ENCODE assay signal across 8 mouse cellular contexts in genomic region chr19:34193149-34193548, GRCm38 (mm10). TPM values are rescaled to one million over a fixed set of nuclear protein-coding genes. Genes with fewer than 3 reads are reported as not detected.
DNase-seq lines count a peak whose midpoint lies in the region; ATAC-seq lines count a peak whose summit lies in the region.

No protein-coding gene starts in this region.

- no peaks in the 10 kb centered on the region for H3K36me3 ChIP-seq in heart, embryonic 14.5 days (ENCODE audit: control insufficient read depth, insufficient read depth, low read length)
- no peaks in the 10 kb centered on the region for H3K36me3 ChIP-seq in kidney, embryonic 16.5 days (ENCODE audit: insufficient read depth, low read length)
- no peaks in the 10 kb centered on the region for H3K36me3 ChIP-seq in macrophage (ENCODE audit: inconsistent target)
- H3K36me3 ChIP-seq in stomach, embryonic 15.5 days = no peaks in the 10 kb centered on the region

- no peaks in the 10 kb centered on the region for H3K27me3 ChIP-seq in heart, embryonic 14.5 days (ENCODE audit: control insufficient read depth, insufficient read depth, low read length)
- H3K27me3 ChIP-seq in kidney, embryonic 16.5 days (ENCODE audit: insufficient read depth, low read length) = no peaks in the 10 kb centered on the region
- no peaks in the 10 kb centered on the region for H3K27me3 ChIP-seq in stomach, embryonic 15.5 days (replicated peaks)

- no peaks in the 10 kb centered on the region for H3K9me3 ChIP-seq in heart, embryonic 14.5 days (ENCODE audit: control insufficient read depth, low read length)
- H3K9me3 ChIP-seq in kidney, embryonic 16.5 days (ENCODE audit: low read length) = no peaks in the 10 kb centered on the region
- H3K9me3 ChIP-seq in stomach, embryonic 15.5 days = no peaks in the 10 kb centered on the region

- peaks cover 3 to 6% of the 10 kb centered on the region in 2 experiments; a peak in 3 of 4 replicates for H3K4me1 ChIP-seq in heart, embryonic 14.5 days (ENCODE audit: control insufficient read depth in 2 of 2, insufficient read depth in 2 of 2, low read length in 2 of 2)
- H3K4me1 ChIP-seq in kidney, embryonic 16.5 days (ENCODE audit: insufficient read depth, low read length) = peaks cover 5% of the 10 kb centered on the region
- no peaks in the 10 kb centered on the region; the same call in 1 of the 2 replicates for H3K4me1 ChIP-seq in stomach, embryonic 15.5 days

- no peak overlapping the region for H3K27ac ChIP-seq in heart, embryonic 14.5 days (replicated peaks in 1 of 2; ENCODE audit: control insufficient read depth in 1 of 2, insufficient read depth in 1 of 2, low read depth in 2 of 2, low read length in 2 of 2)
- no peak overlapping the region for H3K27ac ChIP-seq in kidney, embryonic 16.5 days (ENCODE audit: low read length)
- peak overlapping the region; percentile 82 for H3K27ac ChIP-seq in macrophage
- 0 out of 2 replicates have a peak overlapping the region, but pooled peaks have one; percentile 77 for H3K27ac ChIP-seq in stomach, embryonic 15.5 days

- H3K4me3 ChIP-seq in heart, embryonic 14.5 days (ENCODE audit: control insufficient read depth in 1 of 2, insufficient read depth in 1 of 2, low read depth in 1 of 2, low read length in 2 of 2) = peak overlapping the region; percentile 73 to 79; a peak in 3 of 4 replicates
- peak overlapping the region; percentile 75 for H3K4me3 ChIP-seq in kidney, embryonic 16.5 days (ENCODE audit: low read length)
- H3K4me3 ChIP-seq in macrophage (ENCODE audit: inconsistent target) = peak overlapping the region; percentile 91
- peak overlapping the region; percentile 75 for H3K4me3 ChIP-seq in stomach, embryonic 15.5 days (replicated peaks)

- ATAC-seq in common myeloid progenitor, adult 5-6 weeks (replicated peaks; ENCODE audit: low read depth, poor library complexity, severe bottlenecking) = peak; percentile 37; the same call in 1 of the 2 replicates
- no peak for ATAC-seq in heart, embryonic 14.5 days (ENCODE audit: insufficient number of reproducible peaks, insufficient read depth, low FRiP score, low read depth)
- ATAC-seq in kidney, embryonic 16.5 days (ENCODE audit: low FRiP score, low TSS enrichment) = peak; percentile 50; the same call in 1 of the 2 replicates
- ATAC-seq in stomach, embryonic 15.5 days (ENCODE audit: insufficient read depth, low FRiP score, low read depth) = no peak

- H3K79me2 ChIP-seq in macrophage (ENCODE audit: inconsistent target) = peaks cover 57% of the 10 kb centered on the region

- peak; percentile 41 for DNase-seq in adrenal gland, adult 2 months
- DNase-seq in adrenal gland, adult 8-10 months = no peak
- peak; percentile 60 for DNase-seq in CD4-positive helper T cell, adult 2 months (ENCODE audit: low read depth, low spot score)

- WGBS in heart, embryonic 14.5 days = 8% methylated on average over 9 of the region's 9 CpGs
- WGBS in kidney, embryonic 16.5 days = 8% methylated on average over 9 of the region's 9 CpGs
- WGBS in macrophage (ENCODE audit: missing documents) = under 1% methylated on average over 9 of the region's 9 CpGs
- WGBS in stomach, embryonic 15.5 days = 2% methylated on average over 9 of the region's 9 CpGs

- peak overlapping the region; percentile 99 for H3K4me2 ChIP-seq in heart, embryonic 14.5 days (ENCODE audit: low read length)
- peak overlapping the region; percentile 99 for H3K4me2 ChIP-seq in kidney, embryonic 16.5 days (replicated peaks; ENCODE audit: low read depth, low read length)
- H3K4me2 ChIP-seq in stomach, embryonic 15.5 days = peak overlapping the region; percentile 96

- H3K9ac ChIP-seq in heart, embryonic 14.5 days (ENCODE audit: low read length) = peak overlapping the region; percentile 81
- peak overlapping the region; percentile 76 for H3K9ac ChIP-seq in kidney, embryonic 16.5 days (replicated peaks; ENCODE audit: low read length)
- no peak overlapping the region for H3K9ac ChIP-seq in stomach, embryonic 15.5 days

RNA-seq across cellular contexts. Expression of gene Stambpl1, which starts 1.1 kb away (rescaled TPM):
- total RNA-seq in adrenal gland, adult 2 months (2021) = 1 to 10 TPM; 3.7 to 5.9 TPM
- 2.6 and 3.8 TPM in 2 replicates for polyA plus RNA-seq in adrenal gland, adult 2 months (2012; rRNA removed)
- 1 to 10 TPM; 6.3 to 8.1 (median 7.1) TPM for total RNA-seq in adrenal gland, adult 8-10 months (2022)
- total RNA-seq in common myeloid progenitor, adult 5-6 weeks (2017) = 8.0 and 12.1 TPM in 2 replicates
- polyA plus RNA-seq in heart, embryonic 14.5 days (2014; fragmentation: Nextera tagmentation; extraction: Ambion mirVana) = 6.5 and 7.5 TPM in 2 replicates
- polyA plus RNA-seq in kidney, embryonic 16.5 days (2015; fragmentation: Nextera tagmentation; extraction: Ambion mirVana) = 4.5 and 5.0 TPM in 2 replicates
- total RNA-seq in macrophage (2018; cell fraction: chromatin; rRNA removed) = 10 to 100 TPM in 22 of 26 experiments, 1 to 10 TPM in 4; 7.0 to 42.2 (median 22.8) TPM
- total RNA-seq in macrophage (2018; cell fraction: cytosol; rRNA removed) = 10 to 100 TPM in 24 of 26 experiments, 1 to 10 TPM in 2; 8.7 to 35.3 (median 24.2) TPM
- total RNA-seq in macrophage (2018; cell fraction: nucleus; rRNA removed) = 10 to 100 TPM in 25 of 26 experiments, 1 to 10 TPM in 1; 9.4 to 42.3 (median 21.2) TPM
- polyA plus RNA-seq in macrophage (2018) = 17.9 to 23.8 TPM (median 22.2 TPM) in 3 replicates
- polyA plus RNA-seq in stomach, embryonic 15.5 days (2015; fragmentation: Nextera tagmentation; extraction: Ambion mirVana) = 11.6 and 12.2 TPM in 2 replicates

RNA-seq across cellular contexts. Expression of gene Ankrd22, which starts 27.3 kb away (rescaled TPM):
- total RNA-seq in adrenal gland, adult 2 months (2021) = not detected
- polyA plus RNA-seq in adrenal gland, adult 2 months (2012; rRNA removed) = not detected in 2 replicates
- total RNA-seq in adrenal gland, adult 8-10 months (2022) = not detected
- 0.32 TPM in 1 of 2 replicates, not detected in the other for total RNA-seq in common myeloid progenitor, adult 5-6 weeks (2017)
- polyA plus RNA-seq in heart, embryonic 14.5 days (2014; fragmentation: Nextera tagmentation; extraction: Ambion mirVana) = not detected in 2 replicates
- 0.06 TPM in 1 of 2 replicates, not detected in the other for polyA plus RNA-seq in kidney, embryonic 16.5 days (2015; fragmentation: Nextera tagmentation; extraction: Ambion mirVana)
- not detected for total RNA-seq in macrophage (2018; cell fraction: chromatin; rRNA removed)
- under 1 TPM in 8 of 26 experiments, not detected in 18; 0.05 to 0.24 (median 0.09) TPM for total RNA-seq in macrophage (2018; cell fraction: cytosol; rRNA removed)
- total RNA-seq in macrophage (2018; cell fraction: nucleus; rRNA removed) = not detected
- 0.07 TPM in 1 of 3 replicates, not detected in the others for polyA plus RNA-seq in macrophage (2018)
- 5.0 and 5.9 TPM in 2 replicates for polyA plus RNA-seq in stomach, embryonic 15.5 days (2015; fragmentation: Nextera tagmentation; extraction: Ambion mirVana)

Comparison
In these comparisons a context has a peak if more than half of its experiments do, and no peak if none do; other contexts are left out.
1. ATAC-seq: peak in common myeloid progenitor, adult 5-6 weeks (single experiment) and kidney, embryonic 16.5 days (single experiment); none in heart, embryonic 14.5 days (single experiment) and stomach, embryonic 15.5 days (single experiment).
2. H3K27ac ChIP-seq: peak in macrophage (single experiment) and stomach, embryonic 15.5 days (single experiment); none in heart, embryonic 14.5 days (0 of 2) and kidney, embryonic 16.5 days (single experiment).
3. Peak in every context shown above with its lines, with median percentiles within 50 percentile points of each other: H3K4me2 ChIP-seq and H3K4me3 ChIP-seq.